Mouse (Mus musculus) spleen, adult 2 months (tissue): ENCODE measurements around the gene Kdm5a.

ENCODE experiments used
- CTCF ChIP-seq: fragments of 200-500 bp; IDR thresholded peaks from 2 replicates; pipeline ENCODE4 v1.5.1; 2011; ENCODE audit warnings: mild to moderate bottlenecking, inconsistent platforms; ENCODE audit not compliant: insufficient read depth, insufficient read length, insufficient replicate concordance; ENCODE audit errors: extremely low read depth
- POLR2A ChIP-seq: fragments of 200-500 bp; IDR thresholded peaks from 2 replicates; pipeline ENCODE4 v1.6.1; 2011; ENCODE audit warnings: low read depth, low read length, inconsistent platforms

GRCm38 (mm10) chr6:120480361-120480760 lies 116.4 kb downstream of the Kdm5a start:
- no peak for TF ChIP-seq POLR2A
- no peak for TF ChIP-seq CTCF
